Mouse (Mus musculus) MEL (cell line): Measurements from ENCODE around the gene Mast3.

Source experiments
- CTCF ChIP-seq, 3 experiments: IDR thresholded peaks in 2 of 3; conservative IDR thresholded peaks in 1 of 3; 2 replicates each; pipeline ENCODE4 v1.5.1; 2011 to 2012; ENCODE audit warnings: low read length in 3 of 3, low read depth in 2 of 3, mild to moderate bottlenecking in 2 of 3, improper control_type of control experiment in 1 of 3, inconsistent platforms in 1 of 3, mixed read lengths in 1 of 3, moderate library complexity in 1 of 3; ENCODE audit not compliant: control insufficient read depth in 1 of 3, insufficient read depth in 1 of 3, poor library complexity in 1 of 3, severe bottlenecking in 1 of 3
- GABPA ChIP-seq: IDR thresholded peaks from 2 replicates; pipeline ENCODE4 v1.6.1; 2012; ENCODE audit warnings: low read depth, mild to moderate bottlenecking, inconsistent platforms, low read length, improper control_type of control experiment, moderate library complexity
- POLR2A ChIP-seq, 2 experiments: IDR thresholded peaks; 2 replicates each; pipeline ENCODE4 v1.6.1; 2011 to 2012; ENCODE audit warnings: low read length in 2 of 2, mild to moderate bottlenecking in 2 of 2, control low read depth in 1 of 2, improper control_type of control experiment in 1 of 2, low read depth in 1 of 2, moderate library complexity in 1 of 2; ENCODE audit not compliant: control insufficient read depth in 1 of 2, insufficient read depth in 1 of 2, poor library complexity in 1 of 2
- SMC3 ChIP-seq: IDR thresholded peaks from 2 replicates; pipeline ENCODE4 v1.6.1; 2011; ENCODE audit warnings: low read depth, low read length, improper control_type of control experiment

GRCm38 (mm10) chr8:70821399-70821962 lies 16.6 kb upstream of the Mast3 start:
- TF ChIP-seq SMC3 (peak; percentile 78), POLR2A (IDR thresholded peaks at IDR 0.05; ENCODE audit: control insufficient read depth in 1 of 2, insufficient read depth in 1 of 2, low read depth in 1 of 2, low read length in 2 of 2, poor library complexity in 1 of 2) (no peak), CTCF (IDR thresholded peaks at IDR 0.05 in 2 of 3, conservative IDR thresholded peaks at IDR 0.05 in 1 of 3; ENCODE audit: control insufficient read depth in 1 of 3, insufficient read depth in 1 of 3, low read depth in 2 of 3, low read length in 3 of 3, poor library complexity in 1 of 3, severe bottlenecking in 1 of 3) (peak; percentile 85 to 96 (median 89)), GABPA (no peak)
